Mouse (Mus musculus) embryo, embryonic 10.5 days (tissue): ENCODE measurements around the gene Pbx2.

Experiments used
- DNase-seq: peaks from one replicate; pipeline ENCODE4 v3.0.0-alpha.2; 2015; ENCODE audit warnings: low spot score

Gene Pbx2

DNA sequence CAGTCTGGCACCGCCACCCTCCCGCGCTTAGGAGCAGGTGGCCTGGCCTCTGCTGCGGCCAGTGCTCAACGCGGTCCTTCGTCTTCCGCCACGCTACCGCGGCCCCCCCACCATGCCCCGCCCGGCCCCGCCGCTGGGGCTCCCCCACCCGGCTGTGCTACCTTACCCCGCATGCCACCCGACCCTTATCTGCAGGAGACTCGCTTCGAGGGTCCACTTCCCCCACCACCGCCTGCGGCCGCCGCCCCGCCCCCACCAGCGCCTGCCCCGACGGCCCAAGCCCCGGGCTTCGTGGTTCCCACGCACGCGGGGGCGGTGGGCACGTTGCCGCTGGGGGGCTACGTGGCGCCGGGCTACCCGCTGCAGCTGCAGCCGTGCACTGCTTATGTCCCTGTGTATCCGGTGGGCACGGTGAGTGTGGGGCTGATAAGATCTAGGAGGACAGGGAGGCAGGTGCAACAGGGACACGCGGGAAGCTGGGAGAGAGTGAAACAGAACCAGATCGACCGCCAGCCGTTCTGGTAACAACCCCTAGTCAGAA, 39.8 kb downstream of the Pbx2 start:
- no peak for DNase-seq

DNA sequence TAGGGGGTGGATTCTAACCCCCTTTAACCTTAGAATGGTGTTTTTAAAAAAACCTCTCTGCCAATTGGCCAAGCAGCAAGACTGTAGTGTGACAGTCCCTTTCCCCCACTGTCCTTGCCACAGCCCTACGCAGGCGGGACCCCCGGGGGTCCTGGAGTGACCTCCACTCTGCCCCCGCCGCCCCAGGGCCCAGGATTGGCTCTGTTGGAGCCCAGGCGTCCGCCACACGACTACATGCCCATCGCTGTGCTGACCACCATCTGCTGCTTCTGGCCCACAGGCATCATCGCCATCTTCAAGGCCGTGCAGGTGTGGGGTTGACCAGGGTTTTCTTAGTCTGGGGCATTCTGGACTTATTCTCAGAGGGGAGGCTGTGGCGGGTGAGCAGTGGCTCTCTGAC, 40.6 kb downstream of the Pbx2 start:
- DNase-seq = no peak

DNA sequence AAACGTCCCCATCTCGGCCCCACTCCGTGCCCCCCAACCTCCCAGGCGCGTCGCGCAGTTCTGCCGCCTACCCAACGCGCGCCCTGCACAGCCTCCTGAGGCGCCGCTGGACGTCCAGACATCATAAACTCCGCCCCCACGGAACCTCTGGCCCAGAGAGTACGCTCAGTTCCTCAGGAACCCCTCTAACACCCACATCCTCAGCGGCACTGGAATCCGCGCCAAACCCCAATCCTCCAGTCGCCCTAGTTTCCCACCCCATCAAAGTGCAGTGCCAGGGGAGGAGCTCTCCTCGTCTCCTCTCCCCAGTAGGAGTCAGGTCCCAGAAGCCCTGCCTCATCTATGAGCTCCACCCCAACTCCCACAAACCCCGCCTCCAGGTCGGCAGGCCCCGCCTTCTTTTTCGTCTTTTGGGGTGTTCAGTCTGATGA, 41.2 kb downstream of the Pbx2 start:
- peak; percentile 71 for DNase-seq

DNA sequence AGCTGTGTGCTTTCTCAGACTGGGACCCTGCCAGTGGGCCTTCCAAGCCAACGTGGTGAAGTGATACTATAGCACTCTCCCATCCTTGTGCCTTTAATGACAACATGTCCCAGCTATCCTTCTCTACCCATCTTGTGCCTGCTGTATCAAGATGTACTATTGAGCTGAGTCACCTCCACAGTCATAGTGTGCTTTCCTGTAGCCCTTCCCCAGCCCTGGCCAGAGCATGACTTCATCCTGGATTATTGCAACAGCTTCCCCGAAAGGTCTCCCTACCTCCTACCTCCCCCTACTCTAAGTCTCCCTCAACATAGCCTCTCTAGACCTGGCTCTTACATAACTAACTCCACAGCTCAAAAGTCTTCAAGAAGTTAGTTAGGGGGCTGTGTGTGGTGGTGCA, 44.6 kb downstream of the Pbx2 start:
- DNase-seq = no peak

DNA sequence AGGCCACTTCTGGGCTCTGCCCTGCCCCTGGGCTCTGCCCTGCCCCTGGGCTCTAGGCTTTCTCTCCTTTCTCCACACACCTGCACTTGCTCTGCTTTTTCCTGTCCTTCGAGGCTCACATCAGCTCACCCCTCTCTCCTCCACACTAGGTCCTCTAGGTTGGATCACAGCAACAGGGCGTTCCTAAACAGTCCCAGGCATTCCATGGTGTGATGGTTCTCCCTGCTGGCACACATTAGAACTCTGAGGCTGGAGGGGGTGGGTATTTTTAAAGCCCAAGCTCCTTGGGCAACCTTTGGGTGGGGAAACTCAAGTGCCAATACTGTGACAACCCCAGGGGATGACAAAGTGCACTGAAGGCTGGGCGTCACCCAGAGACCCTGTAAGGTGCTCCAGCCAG, 46.4 kb downstream of the Pbx2 start:
- DNase-seq = no peak

DNA sequence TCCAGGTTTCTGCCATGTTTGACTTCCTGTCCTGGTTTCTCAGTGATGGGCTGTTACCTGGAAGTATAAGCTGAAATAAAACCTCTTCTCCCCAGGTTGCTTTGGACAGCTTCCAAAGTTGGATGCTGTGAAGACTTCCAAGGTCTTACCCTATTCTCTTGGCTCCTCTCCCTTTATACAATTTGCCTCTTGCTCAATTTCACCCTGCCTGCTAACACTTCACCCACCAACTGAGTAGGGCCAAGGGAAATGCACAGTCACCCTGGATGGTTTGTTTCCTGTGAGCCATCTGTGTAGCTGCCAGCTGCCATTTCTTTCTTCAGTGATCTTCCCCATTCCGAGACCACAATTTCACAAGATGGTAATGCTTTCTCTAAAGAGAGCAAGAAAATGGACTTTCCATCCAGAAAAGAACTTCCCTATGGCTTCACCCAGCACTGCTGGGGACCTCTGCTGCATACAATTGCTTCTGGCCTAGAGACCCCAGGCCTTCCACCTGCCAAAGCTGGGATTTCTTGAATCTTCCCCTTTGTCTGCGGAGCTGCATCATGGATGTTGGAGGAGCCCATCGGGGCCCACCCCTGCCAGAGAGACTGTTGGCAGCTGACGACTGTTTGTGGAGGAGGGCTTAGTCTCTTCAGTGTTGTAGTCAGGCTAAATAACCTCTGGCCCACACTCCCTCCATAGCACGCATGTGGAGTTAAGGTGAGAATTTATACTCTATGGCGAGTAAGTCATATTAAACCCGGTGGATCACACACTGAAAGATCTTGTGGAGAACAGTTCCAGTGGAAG, 48.6 kb downstream of the Pbx2 start:
- DNase-seq = no peak

DNA sequence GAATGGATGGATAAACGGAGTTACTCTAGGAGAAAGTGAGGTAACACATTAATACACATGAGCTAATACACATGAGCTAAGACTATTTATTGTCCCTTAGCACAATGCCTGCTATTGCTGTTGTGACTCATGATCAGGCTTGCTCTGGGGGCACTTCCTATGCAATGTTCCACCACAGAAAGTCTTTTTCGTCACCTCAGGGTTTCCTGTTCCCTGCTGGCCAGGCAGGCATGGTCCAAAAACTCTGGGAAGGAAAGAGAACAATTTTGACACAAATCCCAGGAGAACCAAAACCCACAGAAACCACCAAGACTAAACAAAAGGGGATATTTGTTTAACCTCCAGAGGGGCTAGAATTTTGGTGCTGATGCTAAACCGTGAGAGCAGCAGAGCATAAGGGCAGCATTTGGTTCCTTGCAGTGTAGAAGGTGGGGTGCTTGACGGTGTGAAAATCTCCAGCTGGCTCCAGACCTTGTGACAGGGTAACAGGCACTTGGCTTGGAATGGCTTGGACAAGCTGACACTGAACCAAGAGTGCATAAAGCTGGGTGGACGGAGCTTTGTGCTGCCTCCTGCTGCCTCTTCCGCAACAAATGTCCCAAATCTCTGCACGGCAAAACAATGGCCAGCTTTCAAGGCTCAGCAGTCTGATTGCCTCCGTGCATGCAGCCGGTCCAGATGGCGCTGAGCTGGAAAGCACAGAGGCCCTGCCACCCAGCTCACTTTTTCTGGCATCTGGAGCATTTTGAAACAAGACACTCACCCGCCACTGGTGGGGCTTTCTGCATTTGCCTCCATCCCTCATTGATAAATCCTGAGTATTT, 49.9 kb downstream of the Pbx2 start:
- DNase-seq = peak; percentile 69

DNA sequence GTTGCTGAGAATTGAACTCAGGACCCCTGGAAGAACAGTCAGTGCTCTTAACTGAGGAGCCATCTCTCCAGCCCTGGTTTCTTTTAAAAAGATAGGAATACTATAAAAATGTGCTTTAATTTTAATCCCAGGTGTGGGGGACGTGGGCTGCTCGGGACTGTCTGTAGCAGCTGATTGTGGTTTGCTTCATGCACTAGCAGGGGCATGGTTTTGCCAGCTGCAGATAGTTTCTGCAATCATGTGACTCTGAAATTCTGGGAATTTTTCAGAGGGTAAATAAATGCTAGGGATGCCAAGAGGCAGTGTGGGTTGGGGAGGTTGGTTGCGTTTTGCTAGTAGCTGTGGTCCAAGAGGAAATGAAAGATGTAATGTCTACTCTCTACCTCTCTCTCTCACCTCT, 50.9 kb downstream of the Pbx2 start:
- DNase-seq = no peak

DNA sequence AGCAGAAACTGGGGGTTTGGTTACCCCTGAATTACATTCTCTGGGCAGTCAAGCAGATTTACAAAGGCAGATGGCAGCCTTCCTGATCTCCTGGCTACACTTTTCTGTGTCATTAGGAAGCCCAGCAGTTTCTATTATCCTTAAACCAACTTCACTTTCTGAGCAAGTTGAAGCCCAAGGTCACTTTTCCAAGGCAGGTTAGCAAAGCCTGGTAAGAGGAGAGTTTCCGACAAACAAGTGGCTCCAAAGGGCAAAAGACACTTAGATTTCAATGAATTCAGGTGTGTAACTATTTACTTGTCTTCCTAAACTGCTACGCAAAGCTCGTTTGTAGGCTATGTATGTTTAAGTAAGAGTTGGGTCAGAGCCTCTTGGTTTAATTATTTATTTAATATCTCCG, 52.3 kb downstream of the Pbx2 start:
- no peak for DNase-seq

DNA sequence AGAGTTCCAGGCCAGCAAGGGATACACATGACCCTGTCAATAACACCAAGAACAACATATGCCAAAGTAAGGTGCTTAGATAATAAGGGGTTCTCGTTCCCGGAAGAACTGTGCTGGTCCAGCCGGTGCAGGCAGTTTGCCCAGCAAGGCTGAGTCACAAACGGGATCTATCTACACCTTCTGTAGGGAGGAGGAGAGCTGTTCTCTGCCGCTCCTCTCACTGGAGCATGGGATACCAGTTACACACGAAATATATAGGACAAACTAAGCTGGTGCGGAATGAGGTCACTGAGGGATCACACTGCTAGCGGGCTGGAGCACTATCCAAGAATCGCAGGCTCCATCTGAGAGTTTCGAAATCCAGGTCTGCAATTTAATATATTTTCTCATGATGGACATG, 52.9 kb downstream of the Pbx2 start:
- no peak for DNase-seq

DNA sequence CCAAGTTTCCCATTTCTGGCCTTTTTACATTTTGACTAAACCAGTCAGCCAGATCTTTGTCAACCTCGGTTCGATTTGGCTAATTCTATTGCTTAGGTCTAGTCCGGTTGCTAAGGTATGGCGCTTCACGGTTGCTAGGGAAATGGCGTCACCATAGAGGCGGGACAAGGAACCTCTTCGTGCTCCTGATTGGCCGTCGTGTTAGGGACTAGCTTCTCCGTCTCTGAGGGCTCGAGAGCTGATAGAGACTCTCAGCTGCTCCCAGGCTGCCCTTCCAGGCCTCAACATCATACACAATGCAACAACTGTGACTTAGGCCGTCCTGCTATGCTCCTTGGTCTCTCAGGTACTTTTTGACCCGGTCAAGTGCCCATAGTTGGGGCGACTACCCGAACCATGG, 53.5 kb downstream of the Pbx2 start, which contains the start of gene Fkbpl:
TSS of gene Fkbpl (plus strand) at position 157 of the 400 bp plus-strand sequence.
- peak; percentile 99 for DNase-seq

DNA sequence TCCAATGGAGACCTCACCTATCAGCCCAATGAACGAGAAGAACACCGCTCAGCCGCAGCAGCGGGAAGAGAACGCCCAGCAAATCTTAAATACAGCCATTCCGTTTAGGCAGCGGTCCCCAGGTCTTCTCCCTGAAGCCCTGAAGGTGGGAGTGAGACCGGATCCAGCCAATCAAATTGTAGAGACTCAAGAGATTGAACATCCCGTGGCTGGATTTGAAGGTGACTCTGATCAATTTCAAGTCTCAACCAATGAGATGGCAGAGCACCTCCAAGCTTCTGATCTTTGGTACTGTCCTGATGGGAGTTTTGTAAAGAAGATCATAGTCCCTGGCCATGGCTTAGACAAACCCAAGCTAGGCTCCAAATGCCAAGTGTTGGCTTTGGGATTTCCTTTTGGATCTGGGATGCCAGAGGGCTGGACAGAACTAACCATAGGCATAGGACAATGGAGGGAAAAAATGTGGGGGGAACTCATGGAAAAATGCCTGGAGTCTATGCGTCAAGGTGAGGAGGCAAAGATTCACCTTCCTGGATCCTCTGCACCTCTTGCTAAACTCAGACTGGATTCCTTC, 54.3 kb downstream of the Pbx2 start:
- DNase-seq = no peak

DNA sequence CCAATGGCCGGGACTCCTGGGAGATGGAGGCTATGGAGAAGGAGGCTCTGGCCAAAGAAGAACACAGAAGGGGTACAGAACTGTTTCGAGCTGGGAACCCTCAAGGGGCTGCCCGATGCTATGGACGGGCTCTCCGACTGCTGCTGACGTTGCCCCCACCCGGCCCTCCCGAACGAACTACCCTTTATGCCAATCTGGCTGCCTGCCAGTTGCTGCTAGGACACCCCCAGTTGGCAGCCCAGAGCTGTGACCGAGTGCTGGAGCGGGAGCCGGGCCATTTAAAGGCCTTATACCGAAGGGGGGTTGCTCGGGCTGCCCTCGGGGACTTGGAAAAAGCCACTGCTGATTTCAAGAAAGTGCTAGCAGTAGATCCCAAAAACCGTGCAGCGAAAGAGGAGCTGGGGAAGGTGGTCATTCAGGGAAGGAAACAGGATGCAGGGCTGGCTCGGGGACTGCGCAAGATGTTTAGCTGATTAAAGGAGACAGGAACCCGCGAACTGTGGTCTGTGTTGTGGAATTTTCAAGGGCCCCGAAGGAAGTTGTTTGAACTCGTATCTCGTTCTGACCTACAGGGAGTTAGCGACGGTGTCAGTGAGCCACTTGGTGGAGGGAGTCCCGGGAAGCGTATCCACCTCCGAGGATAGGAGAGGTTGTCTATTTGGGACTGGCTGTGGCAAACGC, 54.9 kb downstream of the Pbx2 start:
- DNase-seq = no peak
